Mouse (Mus musculus) limb, embryonic 11.5 days (tissue): ENCODE measurements at regions not wholly inside any gene's neighbourhood (a gene's known extent, or its start where the extent isn't known, plus 50 kb on each side); places are given as distances from the start of the nearest gene placed in this dataset.
A peak's percentile ranks its signal among the peaks of the same experiment; 100 is the strongest.

ENCODE experiments used
- ATAC-seq: fragments of 200-750 bp; cut with Nextera tagmentation; 2 replicates; pipeline ENCODE4 v1.8.0; 2017; ENCODE audit warnings: low read depth; ENCODE audit not compliant: insufficient number of reproducible peaks, low FRiP score, low TSS enrichment
- DNase-seq: peaks from one replicate; pipeline ENCODE4 v3.0.0-alpha.2; 2015; ENCODE audit warnings: low spot score
- H3K27ac ChIP-seq: fragments of 300-500 bp; sonication (generic); replicated peaks from 2 replicates; pipeline ENCODE4 v1.5.1; 2014; ENCODE audit warnings: low read depth, mild to moderate bottlenecking, low read length
- H3K27me3 ChIP-seq: fragments of 300-500 bp; sonication (generic); 2 replicates; pipeline ENCODE4 v1.6.1; 2014; ENCODE audit warnings: mild to moderate bottlenecking, low read length, mixed read lengths; ENCODE audit not compliant: control insufficient read depth, insufficient read depth
- H3K36me3 ChIP-seq: fragments of 300-500 bp; sonication (generic); 2 replicates; pipeline ENCODE4 v1.6.1; 2014; ENCODE audit warnings: mild to moderate bottlenecking, low read length, moderate library complexity, mixed read lengths; ENCODE audit not compliant: control insufficient read depth, insufficient read depth
- H3K4me1 ChIP-seq: fragments of 300-500 bp; sonication (generic); 2 replicates; pipeline ENCODE4 v1.6.1; 2014; ENCODE audit warnings: low read length, mixed read lengths; ENCODE audit not compliant: control insufficient read depth, insufficient read depth
- H3K4me2 ChIP-seq: fragments of 300-500 bp; sonication (generic); 2 replicates; pipeline ENCODE4 v1.6.1; 2014; ENCODE audit warnings: low read depth, mild to moderate bottlenecking, moderate library complexity; ENCODE audit not compliant: severe bottlenecking
- H3K4me3 ChIP-seq: fragments of 300-500 bp; sonication (generic); 2 replicates; pipeline ENCODE4 v1.5.1; 2014; ENCODE audit warnings: low read depth, low read length
- H3K9ac ChIP-seq: fragments of 300-500 bp; sonication (generic); 2 replicates; pipeline ENCODE4 v1.6.1; 2014; ENCODE audit warnings: mild to moderate bottlenecking, low read length
- H3K9me3 ChIP-seq: fragments of 300-500 bp; sonication (generic); 2 replicates; pipeline ENCODE4 v1.6.1; 2016; ENCODE audit warnings: low read length; ENCODE audit not compliant: control insufficient read depth
- WGBS: fragments of 180-500 bp; shearing (Covaris S2); extraction: QIAGEN DNeasy Blood & Tissue Kit; methylation state at CpG from one replicate; pipeline ENCODE4 v1.1.7; 2014; 5-methylcytosine and 5-hydroxymethylcytosine counted together

GRCm38 (mm10) chr6:24384193-24384888, 130.5 kb downstream of the Iqub start:
- Histone ChIP-seq H3K27me3 (no peaks in the 10 kb centered on the region), H3K36me3 (no peaks in the 10 kb centered on the region), H3K9me3 (no peaks in the 10 kb centered on the region), H3K9ac (no peak overlapping the region), H3K4me3 (no peak overlapping the region), H3K4me1 (no peaks in the 10 kb centered on the region), H3K27ac (no peak overlapping the region), H3K4me2 (no peak overlapping the region)
- DNase-seq (no peak), ATAC-seq (no peak)
- 83% methylated on average over 11 of the region's 11 CpGs for WGBS

GRCm38 (mm10) chr6:24379859-24380258, 135.0 kb downstream of the Iqub start:
- Histone ChIP-seq H3K36me3 (no peaks in the 10 kb centered on the region), H3K9ac (no peak overlapping the region), H3K4me2 (no peak overlapping the region), H3K4me3 (no peak overlapping the region), H3K4me1 (no peaks in the 10 kb centered on the region), H3K27me3 (no peaks in the 10 kb centered on the region), H3K9me3 (no peaks in the 10 kb centered on the region), H3K27ac (no peak overlapping the region)
- DNase-seq (no peak), ATAC-seq (no peak)
- 62% methylated on average over 2 of the region's 2 CpGs for WGBS

- no peaks in the 10 kb centered on the region for H3K36me3 ChIP-seq
- no peak overlapping the region for H3K4me3 ChIP-seq
- H3K9me3 ChIP-seq = no peaks in the 10 kb centered on the region
- no peak overlapping the region for H3K27ac ChIP-seq
- H3K4me1 ChIP-seq = no peaks in the 10 kb centered on the region
- no peaks in the 10 kb centered on the region for H3K27me3 ChIP-seq
- H3K4me2 ChIP-seq = no peak overlapping the region
- 86% methylated on average over 4 of the region's 4 CpGs for WGBS
- ATAC-seq = no peak
- H3K9ac ChIP-seq = no peak overlapping the region
- no peak for DNase-seq
These were observed 138.1 kb downstream of the Iqub start for GRCm38 (mm10) chr6:24376728-24377127.

GRCm38 (mm10) chr6:24373161-24373560, 141.7 kb downstream of the Iqub start:
- no peak overlapping the region for H3K9ac ChIP-seq
- no peaks in the 10 kb centered on the region for H3K9me3 ChIP-seq
- DNase-seq = no peak
- 85% methylated on average over 6 of the region's 6 CpGs for WGBS
- H3K36me3 ChIP-seq = no peaks in the 10 kb centered on the region
- H3K27ac ChIP-seq = no peak overlapping the region
- no peak for ATAC-seq
- no peak overlapping the region for H3K4me3 ChIP-seq
- no peak overlapping the region for H3K4me2 ChIP-seq
- H3K27me3 ChIP-seq = no peaks in the 10 kb centered on the region
- no peaks in the 10 kb centered on the region for H3K4me1 ChIP-seq

- Histone ChIP-seq H3K4me1 (no peaks in the 10 kb centered on the region), H3K9me3 (no peaks in the 10 kb centered on the region), H3K27ac (no peak overlapping the region), H3K9ac (no peak overlapping the region), H3K4me2 (no peak overlapping the region), H3K4me3 (no peak overlapping the region), H3K27me3 (no peaks in the 10 kb centered on the region), H3K36me3 (no peaks in the 10 kb centered on the region)
- 61% methylated on average over 1 of the region's 1 CpGs for WGBS
- ATAC-seq = no peak
- no peak for DNase-seq
These were observed 143.2 kb downstream of the Iqub start for GRCm38 (mm10) chr6:24371680-24372079.

GRCm38 (mm10) chr6:24350882-24351281, 164.0 kb downstream of the Iqub start:
- DNase-seq (peak; percentile 50), ATAC-seq (peak; percentile 92)
- H3K27ac ChIP-seq = no peak overlapping the region
- H3K4me1 ChIP-seq = no peaks in the 10 kb centered on the region
- no peak overlapping the region for H3K4me3 ChIP-seq
- 16% methylated on average over 5 of the region's 5 CpGs for WGBS
- no peaks in the 10 kb centered on the region for H3K9me3 ChIP-seq
- H3K4me2 ChIP-seq = no peak overlapping the region
- no peaks in the 10 kb centered on the region for H3K27me3 ChIP-seq
- no peak overlapping the region for H3K9ac ChIP-seq
- no peaks in the 10 kb centered on the region for H3K36me3 ChIP-seq

- Histone ChIP-seq H3K27me3 (no peaks in the 10 kb centered on the region), H3K9me3 (no peaks in the 10 kb centered on the region), H3K36me3 (no peaks in the 10 kb centered on the region), H3K4me3 (no peak overlapping the region), H3K4me1 (no peaks in the 10 kb centered on the region), H3K4me2 (no peak overlapping the region), H3K27ac (no peak overlapping the region), H3K9ac (no peak overlapping the region)
- ATAC-seq = no peak
- DNase-seq = no peak
- WGBS = 75% methylated on average over 8 of the region's 8 CpGs
These were observed 166.3 kb downstream of the Iqub start for GRCm38 (mm10) chr6:24348481-24349062.

- H3K4me1 ChIP-seq = no peaks in the 10 kb centered on the region
- ATAC-seq (no peak), DNase-seq (peak; percentile 41)
- H3K9ac ChIP-seq = no peak overlapping the region
- H3K4me2 ChIP-seq = no peak overlapping the region
- H3K36me3 ChIP-seq = no peaks in the 10 kb centered on the region
- H3K27me3 ChIP-seq = no peaks in the 10 kb centered on the region
- WGBS = 46% methylated on average over 13 of the region's 13 CpGs
- no peak overlapping the region for H3K27ac ChIP-seq
- no peaks in the 10 kb centered on the region for H3K9me3 ChIP-seq
- no peak overlapping the region for H3K4me3 ChIP-seq
These were observed 167.0 kb downstream of the Iqub start for GRCm38 (mm10) chr6:24347745-24348480.
